Comparison of ENCODE assay signal across 21 mouse cellular contexts in the genomic region with DNA sequence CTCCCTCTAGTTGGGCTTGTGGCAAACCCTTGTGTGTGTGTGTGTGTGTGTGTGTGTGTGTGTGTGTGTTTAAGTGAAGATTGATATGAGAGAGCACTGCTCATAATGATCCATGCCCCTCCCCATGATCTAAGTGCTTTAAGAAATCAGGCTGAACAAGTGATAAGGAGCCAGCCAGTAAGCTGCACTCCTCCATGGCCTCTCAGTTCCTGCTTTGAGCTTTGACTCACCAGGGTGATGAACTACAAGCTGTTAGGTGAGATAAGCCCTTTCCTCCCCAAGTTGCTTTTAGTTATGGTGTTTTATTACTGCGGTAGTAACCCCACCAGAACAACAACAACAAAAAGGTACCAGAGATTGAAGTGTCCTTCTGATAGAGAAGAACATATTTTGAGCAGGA. TPM values are rescaled to one million over a fixed set of nuclear protein-coding genes. Genes with fewer than 3 reads are reported as not detected.
A peak's percentile ranks its signal among the peaks of the same experiment; 100 is the strongest.
DNase-seq lines count a peak whose midpoint lies in the region; ATAC-seq and TF ChIP-seq lines count a peak whose summit lies in the region.
"Had no signal": no experiment of that assay in that cellular context is flagged by ENCODE, and none has a peak within 500 bp of the region (broad histone marks: within the 10 kb centered on the region; RNA-seq: fewer than 3 reads in every experiment).

No protein-coding gene starts in this region.

- peaks cover 8% of the 10 kb centered on the region; the same call in 1 of the 2 replicates for H3K36me3 ChIP-seq in liver, postnatal 0 days (replicated peaks; ENCODE audit: insufficient read depth, low read length)

- no peak overlapping the region for H3K4me3 ChIP-seq in liver, postnatal 0 days (ENCODE audit: low read depth, low read length)
- H3K4me3 ChIP-seq: embryonic facial prominence, embryonic 13.5 days; heart, embryonic 13.5 days; layer of hippocampus, adult 2 months; limb, embryonic 15.5 days; midbrain, embryonic 10.5 days had no signal

- TF ChIP-seq EP300 in liver, postnatal 0 days (IDR thresholded peaks at IDR 0.05; ENCODE audit: low read depth): peak; percentile 82

- peaks cover 5% of the 10 kb centered on the region for H3K4me1 ChIP-seq in liver, postnatal 0 days (ENCODE audit: insufficient read depth)
- H3K4me1 ChIP-seq: embryonic facial prominence, embryonic 13.5 days; limb, embryonic 15.5 days; midbrain, embryonic 10.5 days had no signal

- H3K27ac ChIP-seq in liver, postnatal 0 days (ENCODE audit: low read depth): 0 out of 2 replicates have a peak overlapping the region, but pooled peaks have one; percentile 22
- H3K27ac ChIP-seq: embryonic facial prominence, embryonic 13.5 days; heart, embryonic 13.5 days; hindbrain, embryonic 14.5 days; layer of hippocampus, adult 2 months; limb, embryonic 15.5 days; midbrain, embryonic 10.5 days had no signal

- 36% methylated on average over 1 of the region's 1 CpGs for WGBS in liver, postnatal 0 days (ENCODE audit: insufficient replicate concordance)

- ATAC-seq in liver, postnatal 0 days: peak; percentile 94

- peak; percentile 88 for DNase-seq in 416B (ENCODE audit: low read depth)
- DNase-seq in c-Kit-positive CD71-positive TER-119-negative erythroid progenitor cells, embryonic 14.5 days (ENCODE audit: low read depth): peak; percentile 38
- DNase-seq in liver: peak; percentile 29
- no peak for DNase-seq in liver, postnatal 0 days
- no peak for DNase-seq in adipocyte (ENCODE audit: low spot score)
- no peak for DNase-seq in urinary bladder, postnatal 4 days (ENCODE audit: low spot score in 2 of 2)
- no peak for DNase-seq in cerebellum, adult 18-20 months
- no peak for DNase-seq in embryo, embryonic 10.5 days (ENCODE audit: low spot score)
- DNase-seq: adrenal gland, postnatal 25 days; cerebellum, adult 8-10 months; gastrocnemius, postnatal 14 days; heart, adult 18-20 months; kidney, postnatal 10 days; lung, postnatal 10 days; right cerebral cortex, postnatal 14 days had no signal

- no peaks in the 10 kb centered on the region for H3K9me3 ChIP-seq in liver, postnatal 0 days (ENCODE audit: low read length)
- H3K9me3 ChIP-seq: embryonic facial prominence, embryonic 13.5 days; limb, embryonic 15.5 days had no signal

- no peak for TF ChIP-seq CTCF in liver, postnatal 0 days (IDR thresholded peaks at IDR 0.05; ENCODE audit: low read depth)

- H3K27me3 ChIP-seq in liver, postnatal 0 days (ENCODE audit: insufficient read depth, low read length): no peaks in the 10 kb centered on the region
- H3K27me3 ChIP-seq: embryonic facial prominence, embryonic 13.5 days; heart, embryonic 13.5 days; limb, embryonic 15.5 days had no signal

- H3K4me2 ChIP-seq in liver, postnatal 0 days (ENCODE audit: low read depth, low read length): peak overlapping the region; percentile 1; the same call in 1 of the 2 replicates
- H3K4me2 ChIP-seq: embryonic facial prominence, embryonic 13.5 days; heart, embryonic 13.5 days; hindbrain, embryonic 14.5 days; limb, embryonic 15.5 days had no signal

- H3K9ac ChIP-seq in liver, postnatal 0 days (replicated peaks): no peak overlapping the region
- H3K9ac ChIP-seq: embryonic facial prominence, embryonic 13.5 days; heart, embryonic 13.5 days; hindbrain, embryonic 14.5 days; limb, embryonic 15.5 days had no signal

RNA-seq across cellular contexts. Expression of a gene that starts 21.9 kb away (rescaled TPM):
- polyA plus RNA-seq in liver, postnatal 0 days (2015; fragmentation: Nextera tagmentation; extraction: Ambion mirVana): 134 and 140 TPM in 2 replicates

Comparison
In these comparisons a context has a peak if more than half of its experiments do, and no peak if none do; other contexts are left out.
1. DNase-seq: peak in 416B (single experiment), c-Kit-positive CD71-positive TER-119-negative erythroid progenitor cells, embryonic 14.5 days (single experiment) and liver (single experiment); none in liver, postnatal 0 days (single experiment), adipocyte (single experiment), urinary bladder, postnatal 4 days (0 of 2), cerebellum, adult 18-20 months (0 of 2) and embryo, embryonic 10.5 days (single experiment).